Mouse (Mus musculus): Measurements from ENCODE around the gene Enpp3.
A peak's percentile ranks its signal among the peaks of the same experiment; 100 is the strongest.
"Not testable (repeated sequence)": the region's sequence is repeated elsewhere in the genome, so short reads cannot be mapped to it uniquely, and the experiment has no call there.

Gene Enpp3

GRCm38 (mm10) chr10:24822842-24823241, 19.8 kb downstream of the Enpp3 start:
- no peak for DNase-seq (ENCODE audit: low spot score in 2 of 2)

GRCm38 (mm10) chr10:24821990-24822676, 20.5 kb downstream of the Enpp3 start:
- no peak for DNase-seq (ENCODE audit: low spot score in 2 of 2)

GRCm38 (mm10) chr10:24819526-24819925, 23.1 kb downstream of the Enpp3 start:
- no peak for DNase-seq (ENCODE audit: low spot score in 2 of 2)

DNA sequence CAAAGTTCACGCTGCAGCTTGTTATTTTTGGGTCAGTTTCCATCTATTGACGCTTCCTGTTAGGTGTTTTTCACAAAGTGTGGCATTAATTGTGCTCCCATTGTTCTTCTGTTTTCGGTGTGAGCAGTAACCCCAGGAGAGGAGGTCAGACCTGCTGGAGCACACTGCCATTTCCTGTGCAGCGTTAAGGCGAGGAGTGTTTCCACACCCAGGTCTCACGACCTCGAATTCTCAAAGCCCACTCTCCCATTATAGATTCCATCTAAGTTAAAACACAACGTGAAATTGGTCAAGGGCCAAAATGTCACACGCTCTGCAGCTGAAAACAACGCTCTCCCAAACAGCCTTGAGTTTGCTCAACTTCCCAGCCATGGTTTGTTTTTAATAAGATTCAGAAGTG, 32.0 kb downstream of the Enpp3 start:
- no peak for DNase-seq (ENCODE audit: low spot score in 2 of 2)

DNA sequence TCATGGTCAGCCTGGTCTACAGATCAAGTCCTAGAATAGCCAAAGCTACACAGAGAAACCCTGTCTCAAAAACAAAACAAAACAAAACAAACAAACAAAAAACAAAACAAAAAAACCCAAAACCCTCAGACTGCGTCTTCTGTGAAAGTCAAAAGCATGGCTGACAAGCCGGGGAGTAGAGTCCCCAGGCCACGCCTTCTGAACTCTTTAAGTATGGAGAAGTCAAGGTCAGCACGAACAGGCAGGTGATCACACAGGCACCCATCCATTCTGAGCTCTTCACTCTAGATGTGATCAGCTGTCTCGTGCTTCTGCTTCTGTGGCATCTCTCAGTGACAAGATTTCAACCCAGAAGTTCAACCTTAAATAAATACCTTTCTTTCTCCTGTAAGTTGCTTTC, 35.9 kb downstream of the Enpp3 start:
- no peak for DNase-seq (ENCODE audit: low spot score in 2 of 2)

GRCm38 (mm10) chr10:24805876-24806275, 36.7 kb downstream of the Enpp3 start:
- no peak for DNase-seq (ENCODE audit: low spot score in 2 of 2)

GRCm38 (mm10) chr10:24805173-24805572, 37.5 kb downstream of the Enpp3 start:
- no peak for DNase-seq (ENCODE audit: low spot score in 2 of 2)

DNA sequence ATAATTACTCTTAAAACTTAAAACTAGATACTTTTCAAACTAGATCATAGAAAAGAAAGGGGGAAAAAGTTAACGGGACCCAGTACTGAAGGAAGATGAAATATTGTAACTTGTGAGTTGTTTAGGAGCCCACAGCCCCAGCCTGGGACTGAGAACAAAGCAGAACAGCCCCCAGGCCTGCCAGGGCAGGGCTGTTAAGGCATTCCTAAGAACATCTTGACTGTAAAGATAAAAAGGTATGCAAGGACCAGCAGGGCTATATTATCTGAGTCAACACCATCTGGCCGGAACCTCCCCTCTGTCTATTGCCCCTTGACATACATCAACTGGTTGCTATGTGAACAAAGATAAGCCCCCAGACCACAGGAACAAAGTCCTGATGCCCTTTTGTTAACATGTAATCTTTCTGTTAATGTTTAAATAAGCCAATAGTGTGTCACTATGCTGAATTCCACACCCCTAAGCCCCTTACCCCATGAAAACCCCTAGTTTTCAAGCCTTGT, 39.8 kb downstream of the Enpp3 start:
- not testable (repeated sequence) for DNase-seq (ENCODE audit: low spot score in 2 of 2)

DNA sequence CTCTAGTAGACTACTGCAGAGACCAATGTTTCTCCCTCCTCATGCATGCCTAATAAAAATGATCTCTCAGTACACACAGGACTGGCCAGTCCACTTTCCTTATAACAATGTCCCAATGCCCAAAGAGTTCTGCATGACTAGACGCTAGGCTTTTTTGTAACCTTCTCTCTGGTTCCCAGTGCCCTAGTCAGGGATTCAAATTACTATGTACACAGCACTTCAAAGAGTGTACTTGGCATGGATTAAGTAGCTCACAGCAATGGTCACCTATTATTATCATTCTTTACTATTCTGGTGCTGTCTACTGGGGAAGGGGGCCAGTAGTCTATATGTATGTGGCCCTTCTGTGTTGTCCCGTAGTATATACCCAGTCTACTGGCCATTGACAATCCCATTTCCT, 40.8 kb downstream of the Enpp3 start:
- DNase-seq (ENCODE audit: low spot score in 2 of 2), result no peak

DNA sequence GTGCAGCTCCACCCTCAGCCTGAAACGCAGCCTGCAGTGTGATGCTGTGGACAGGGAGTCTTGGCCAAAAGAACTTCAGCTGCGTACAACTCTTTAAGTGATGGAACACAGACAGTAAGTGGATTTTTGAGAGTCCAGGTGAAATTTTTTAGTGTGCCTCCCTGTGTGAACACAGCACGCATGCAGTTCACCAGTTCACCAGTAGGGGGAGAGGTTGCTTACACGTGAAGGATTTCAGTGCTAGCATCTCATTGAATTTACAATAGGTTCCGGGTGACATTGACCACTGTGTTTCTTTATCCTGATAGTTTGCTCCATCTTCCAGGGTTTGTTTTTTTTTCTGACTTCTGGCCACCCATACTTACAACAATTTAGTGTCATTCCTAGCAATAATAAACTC, 45.4 kb downstream of the Enpp3 start:
- peak; percentile 64 to 71 for DNase-seq (ENCODE audit: low spot score in 2 of 2)

DNA sequence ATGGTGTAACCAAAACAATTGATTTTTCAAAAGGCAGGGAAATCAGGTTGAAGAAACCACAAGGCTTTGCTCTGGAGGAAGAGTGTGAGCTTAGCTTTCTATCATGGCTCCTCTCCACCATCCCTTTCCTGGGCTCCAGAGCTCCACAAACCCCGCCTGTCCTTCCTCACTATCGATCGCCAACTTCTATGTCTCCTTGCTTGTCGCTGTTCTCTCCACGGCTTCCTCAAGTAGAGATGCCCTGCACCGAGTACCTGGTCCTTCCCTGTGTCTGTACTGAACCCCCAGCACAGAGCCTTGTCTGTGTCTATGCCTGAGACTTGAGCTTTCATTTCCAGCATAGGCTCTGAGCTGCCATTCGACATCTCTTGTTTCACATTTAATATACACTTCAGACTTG, 49.9 kb downstream of the Enpp3 start:
- DNase-seq (ENCODE audit: low spot score in 2 of 2), result no peak

DNA sequence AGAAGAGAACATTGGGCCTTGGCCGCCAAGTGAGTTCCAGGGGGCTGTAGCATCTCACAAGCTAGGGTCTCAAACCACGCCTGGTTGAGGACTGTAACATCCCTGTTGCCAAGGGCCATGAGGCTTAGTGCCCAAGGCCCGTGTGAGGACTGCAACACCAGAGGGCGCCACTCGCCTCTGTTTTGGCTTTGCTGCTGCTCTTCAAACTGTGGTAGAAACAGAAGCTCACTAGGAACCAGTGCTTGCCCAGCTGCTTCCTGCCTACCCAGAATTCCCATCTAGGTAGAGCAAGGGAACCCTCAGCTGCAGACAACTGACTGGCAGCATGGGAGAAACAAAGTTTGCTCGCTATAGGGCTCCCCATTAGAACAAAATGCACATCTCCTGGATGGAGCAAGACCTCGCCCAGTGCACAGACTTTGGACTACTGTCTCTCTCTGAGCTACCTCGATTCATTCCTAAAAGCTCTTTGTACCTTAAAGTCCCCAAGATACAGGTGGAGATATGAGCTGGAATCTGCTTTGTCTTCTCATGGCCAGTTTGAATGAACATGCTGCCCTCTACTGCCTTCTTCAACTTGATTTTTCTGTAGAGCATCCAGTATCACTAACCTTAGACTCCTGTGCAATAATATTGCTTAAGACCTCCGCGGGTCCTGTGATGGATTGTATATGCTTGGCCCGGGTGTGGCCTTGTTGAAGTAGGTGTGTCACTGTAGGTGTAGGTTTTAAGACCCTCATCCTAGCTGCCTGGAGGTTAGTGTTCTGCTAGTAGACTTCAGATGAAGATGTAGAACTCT, 52.7 kb downstream of the Enpp3 start:
- peak; percentile 27 to 41 for DNase-seq (ENCODE audit: low spot score in 2 of 2)

DNA sequence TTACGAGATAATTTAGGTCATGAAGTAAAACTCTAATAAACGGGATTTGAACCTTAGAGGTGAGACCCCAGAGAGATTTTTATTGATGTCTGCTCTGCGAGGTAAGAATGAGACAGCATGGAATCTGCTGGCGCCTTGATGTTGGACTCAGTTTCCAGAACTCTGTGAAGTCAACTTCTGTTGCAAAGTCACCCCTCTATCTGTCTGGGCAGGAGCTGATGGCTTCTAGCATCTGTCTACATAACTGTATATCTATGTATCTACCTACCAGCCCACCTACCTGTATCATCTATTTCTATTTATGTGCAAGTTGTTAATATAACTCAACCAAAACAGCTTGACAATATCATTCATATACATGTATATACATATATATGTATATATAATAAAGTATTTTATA, 57.3 kb downstream of the Enpp3 start:
- DNase-seq (ENCODE audit: low spot score in 2 of 2), result no peak

GRCm38 (mm10) chr10:24784624-24785276, 57.9 kb downstream of the Enpp3 start:
- no peak for DNase-seq (ENCODE audit: low spot score in 2 of 2)

- no peak for DNase-seq (ENCODE audit: low spot score in 2 of 2)
These were observed 58.7 kb downstream of the Enpp3 start for GRCm38 (mm10) chr10:24783946-24784345.

DNA sequence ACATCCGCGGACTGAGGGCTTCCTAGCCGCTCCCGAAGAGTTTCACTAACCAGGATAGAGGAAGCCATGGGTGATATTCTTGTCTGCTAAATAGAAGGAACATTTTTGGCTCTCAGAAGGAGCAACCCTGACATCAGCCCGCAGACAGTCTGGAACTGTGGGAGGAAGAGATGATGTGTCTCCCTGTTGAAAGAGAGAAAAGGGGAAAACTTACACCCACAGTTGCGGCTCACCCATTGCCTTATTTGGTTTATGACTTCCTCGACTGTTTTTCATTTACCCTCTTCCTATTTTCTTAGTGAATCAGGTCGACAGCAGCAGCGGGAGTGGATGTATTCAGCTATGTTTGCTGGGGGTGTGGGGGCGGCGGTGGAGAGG, 64.0 kb downstream of the Enpp3 start:
- peak; percentile 52 to 58 for DNase-seq (ENCODE audit: low spot score in 2 of 2)

GRCm38 (mm10) chr10:24777916-24778642, 64.5 kb downstream of the Enpp3 start:
- DNase-seq (ENCODE audit: low spot score in 2 of 2), result peak in 1 of 2 experiments; percentile 12

DNA sequence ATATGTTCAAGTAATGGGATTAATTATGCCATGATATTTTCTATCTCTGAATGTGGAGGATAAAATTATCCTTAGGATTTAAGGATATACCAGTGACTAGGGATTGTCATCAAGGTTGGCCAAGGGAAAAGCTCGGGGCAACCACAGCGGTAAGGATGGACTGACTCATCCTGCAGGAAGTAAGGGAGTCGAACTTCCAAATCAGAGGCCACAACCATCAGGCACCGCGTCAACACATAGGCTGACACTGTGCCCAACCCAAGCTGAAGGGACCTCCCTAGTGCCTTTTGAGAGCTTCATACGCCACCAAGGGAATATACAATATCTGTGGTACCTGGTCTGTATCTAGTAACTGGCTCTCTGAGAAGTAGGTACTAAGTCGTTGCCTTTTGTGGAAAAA, 73.1 kb downstream of the Enpp3 start:
- no peak for DNase-seq (ENCODE audit: low spot score in 2 of 2)

GRCm38 (mm10) chr10:24767695-24768094, 74.9 kb downstream of the Enpp3 start:
- no peak for DNase-seq (ENCODE audit: low spot score in 2 of 2)

DNA sequence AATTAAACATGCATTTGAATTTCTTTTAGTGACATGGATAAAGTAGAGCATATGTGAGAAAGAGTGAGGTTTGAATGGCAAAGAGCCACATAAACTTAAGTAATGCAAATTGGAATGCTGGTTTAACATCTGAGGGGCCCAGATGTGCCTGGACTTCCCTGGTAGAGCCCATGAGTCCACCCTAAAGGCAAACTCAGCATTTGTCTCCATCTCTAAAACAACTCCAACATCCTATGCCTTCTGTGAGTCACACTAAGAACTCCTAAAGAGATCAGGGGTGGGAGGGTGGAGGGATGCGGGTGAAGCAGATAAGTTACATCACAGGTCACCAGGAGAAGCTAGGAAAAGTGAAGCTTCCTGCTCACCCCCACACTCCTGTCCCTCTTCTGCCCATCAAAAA, 76.6 kb downstream of the Enpp3 start:
- DNase-seq (ENCODE audit: low spot score in 2 of 2), result no peak

- peak; percentile 14 to 15 for DNase-seq (ENCODE audit: low spot score in 2 of 2)
These were observed 77.4 kb downstream of the Enpp3 start for GRCm38 (mm10) chr10:24765151-24765755.

DNA sequence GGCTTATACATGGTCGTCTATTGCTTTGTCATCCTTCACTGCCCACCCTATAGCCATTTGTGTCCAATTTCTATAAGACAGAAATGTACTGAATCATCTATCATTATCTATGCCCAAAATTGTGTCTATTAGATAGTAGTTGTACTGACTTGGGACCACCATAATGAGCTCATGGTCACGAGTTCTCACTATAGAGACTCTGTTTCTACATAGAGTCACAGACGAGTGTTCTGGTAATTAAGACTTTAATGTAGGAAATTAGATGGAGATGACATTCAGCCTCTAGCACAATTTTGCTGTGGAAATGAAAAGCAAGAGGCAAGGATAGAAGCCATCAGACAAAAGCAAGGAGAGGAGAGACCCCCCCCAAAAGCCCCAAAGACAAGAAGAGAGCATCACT, 78.0 kb downstream of the Enpp3 start:
- no peak for DNase-seq (ENCODE audit: low spot score in 2 of 2)

All from right cerebral cortex, adult 2 months (tissue).